23 mouse cellular contexts compared by ENCODE assay signal in genomic region chr11:53772536-53772935, GRCm38 (mm10). TPM values are rescaled to one million over a fixed set of nuclear protein-coding genes. Genes with fewer than 3 reads are reported as not detected.
A peak's percentile ranks its signal among the peaks of the same experiment; 100 is the strongest.
DNase-seq lines count a peak whose midpoint lies in the region; ATAC-seq and TF ChIP-seq lines count a peak whose summit lies in the region.
"Had no signal": no experiment of that assay in that cellular context is flagged by ENCODE, and none has a peak within 500 bp of the region (broad histone marks: within the 10 kb centered on the region; RNA-seq: fewer than 3 reads in every experiment).

No protein-coding gene starts in this region.

- 51% methylated on average over 9 of the region's 9 CpGs for WGBS in heart, adult 2 months
- 32% methylated on average over 9 of the region's 9 CpGs for WGBS in spleen, adult 2 months

- TF ChIP-seq CTCF in heart, adult 2 months (IDR thresholded peaks at IDR 0.05) = no peak
- TF ChIP-seq CTCF in spleen, adult 2 months (IDR thresholded peaks at IDR 0.05; ENCODE audit: extremely low read depth, insufficient read depth, insufficient read length, insufficient replicate concordance) = no peak

- peak; percentile 4; the same call in 1 of the 2 replicates for ATAC-seq in neutrophil, adult 5-6 weeks (ENCODE audit: extremely low read depth, insufficient number of reproducible peaks, low FRiP score, poor library complexity, severe bottlenecking)
- ATAC-seq: activated CD4-positive, CD25-positive, alpha-beta regulatory T cell, adult 4 months; forebrain, embryonic 13.5 days; Patski had no signal

- H3K9ac ChIP-seq in heart, adult 2 months (ENCODE audit: low read depth, low read length) = peak overlapping the region; percentile 33
- H3K9ac ChIP-seq: forebrain, embryonic 13.5 days; hindbrain, embryonic 13.5 days; limb, embryonic 13.5 days; lung, embryonic 15.5 days had no signal

- H3K27me3 ChIP-seq in heart, adult 2 months (ENCODE audit: control insufficient read depth, insufficient read depth, low read length) = no peaks in the 10 kb centered on the region
- H3K27me3 ChIP-seq in spleen, adult 2 months (ENCODE audit: control insufficient read depth, insufficient read depth, low read length) = no peaks in the 10 kb centered on the region
- H3K27me3 ChIP-seq: lung, embryonic 15.5 days; Patski had no signal

- peaks cover 12% of the 10 kb centered on the region for H3K36me3 ChIP-seq in heart, adult 2 months (ENCODE audit: control insufficient read depth, insufficient read depth, low read length)
- H3K36me3 ChIP-seq in spleen, adult 2 months (ENCODE audit: control insufficient read depth, insufficient read depth, low read length) = peaks cover 55% of the 10 kb centered on the region
- H3K36me3 ChIP-seq: hindbrain, embryonic 13.5 days; midbrain, embryonic 10.5 days had no signal

- TF ChIP-seq EP300 in heart, adult 2 months (IDR thresholded peaks at IDR 0.05; ENCODE audit: insufficient read depth, low read depth, low read length) = no peak

- TF ChIP-seq POLR2A in heart, adult 2 months (IDR thresholded peaks at IDR 0.05; ENCODE audit: insufficient read depth, low read depth, low read length) = no peak
- TF ChIP-seq POLR2A in spleen, adult 2 months (IDR thresholded peaks at IDR 0.05; ENCODE audit: low read depth, low read length) = no peak

- peak overlapping the region; percentile 26; the same call in 1 of the 2 replicates for H3K27ac ChIP-seq in heart, adult 2 months
- peak overlapping the region; percentile 25; the same call in 1 of the 2 replicates for H3K27ac ChIP-seq in spleen, adult 2 months (ENCODE audit: insufficient read depth, low read length)
- H3K27ac ChIP-seq: forebrain, embryonic 13.5 days; hindbrain, embryonic 13.5 days; limb, embryonic 13.5 days; lung, embryonic 15.5 days; midbrain, embryonic 10.5 days had no signal

- intact Hi-C loops in heart, adult 2 months (cut with DNase I) = no loop called here
- intact Hi-C loops in heart, postnatal 25 days (cut with DNase I) = loop anchor here (5.0 kb wide), 1 partner anchor 40 kb away; no protein-coding TSS in a partner anchor
- intact Hi-C loops in left cerebral cortex, postnatal 4 days (cut with DNase I) = no loop called here

- 0 out of 2 replicates have a peak, but pooled peaks cover 1% of the 10 kb centered on the region for H3K79me2 ChIP-seq in heart, adult 2 months (replicated peaks; ENCODE audit: control insufficient read depth, insufficient read depth, low read length)

- DNase-seq in heart, adult 2 months = no peak
- no peak for DNase-seq in heart, postnatal 25 days (ENCODE audit: low spot score)
- DNase-seq in spleen, adult 2 months (ENCODE audit: low read depth in 1 of 2, low spot score in 2 of 2) = no peak
- DNase-seq in spleen, postnatal 36 days (ENCODE audit: low spot score in 2 of 2) = no peak
- peak; percentile 53 for DNase-seq in induced T-regulatory cell, adult 2 months (ENCODE audit: low read depth)
- DNase-seq in left cerebral cortex, postnatal 4 days = no peak
- no peak for DNase-seq in adrenal gland, adult 2 months
- DNase-seq: adrenal gland, postnatal 36 days; cerebellum, adult 9-11 months; kidney, adult 11 months; kidney, postnatal 14 days had no signal

- peaks cover 23% of the 10 kb centered on the region for H3K4me1 ChIP-seq in heart, adult 2 months (ENCODE audit: control insufficient read depth, insufficient read depth, low read length)
- H3K4me1 ChIP-seq in spleen, adult 2 months (ENCODE audit: control insufficient read depth, insufficient read depth, insufficient read length) = peaks cover 25% of the 10 kb centered on the region; the same call in 1 of the 2 replicates

- H3K4me3 ChIP-seq in heart, adult 2 months = peak overlapping the region; percentile 28
- peak overlapping the region; percentile 44; the same call in 1 of the 2 replicates for H3K4me3 ChIP-seq in spleen, adult 2 months (ENCODE audit: extremely low read depth, insufficient read depth, insufficient read length)
- H3K4me3 ChIP-seq: forebrain, embryonic 13.5 days; hindbrain, embryonic 13.5 days; limb, embryonic 13.5 days; lung, embryonic 15.5 days; midbrain, embryonic 10.5 days had no signal

RNA-seq across cellular contexts. Expression of gene Gm17334, which starts 0.5 kb away (rescaled TPM):
- under 1 TPM in 1 of 2 experiments, not detected in 1; 0.47 TPM for total RNA-seq in heart, adult 2 months (2021)
- polyA plus RNA-seq in heart, adult 2 months (2012; rRNA removed) = 1.4 and 1.8 TPM in 2 replicates
- total RNA-seq in heart, postnatal 25 days (2021) = under 1 TPM in 1 of 2 experiments, not detected in 1; 0.31 TPM
- 1.2 TPM in 2 replicates for polyA plus RNA-seq in spleen, adult 2 months (2012; rRNA removed)
- 1.2 TPM in 1 of 2 replicates, not detected in the other for total RNA-seq in neutrophil, adult 5-6 weeks (2017)
- not detected for total RNA-seq in left cerebral cortex, postnatal 4 days (2021)
- under 1 TPM; 0.43 to 0.45 TPM for total RNA-seq in adrenal gland, adult 2 months (2021)
- 1.4 and 1.5 TPM in 2 replicates for polyA plus RNA-seq in adrenal gland, adult 2 months (2012; rRNA removed)
- polyA plus RNA-seq: forebrain, embryonic 13.5 days; heart, postnatal 0 days; hindbrain, embryonic 13.5 days; midbrain, embryonic 10.5 days; neural tube, embryonic 11.5 days had no signal

RNA-seq across cellular contexts. Expression of gene Irf1, which starts 2.7 kb away (rescaled TPM):
- 10 to 100 TPM; 15.2 to 19.7 TPM for total RNA-seq in heart, adult 2 months (2021)
- polyA plus RNA-seq in heart, adult 2 months (2012; rRNA removed) = 20.5 and 28.6 TPM in 2 replicates
- total RNA-seq in heart, postnatal 25 days (2021) = 10 to 100 TPM; 13.7 to 21.1 TPM
- 111 and 222 TPM in 2 replicates for polyA plus RNA-seq in spleen, adult 2 months (2012; rRNA removed)
- total RNA-seq in neutrophil, adult 5-6 weeks (2017) = 358 and 383 TPM in 2 replicates
- total RNA-seq in left cerebral cortex, postnatal 4 days (2021) = 1 to 10 TPM; 2.9 to 4.2 TPM
- 10 to 100 TPM; 22.7 to 35.5 TPM for total RNA-seq in adrenal gland, adult 2 months (2021)
- 43.7 and 59.0 TPM in 2 replicates for polyA plus RNA-seq in adrenal gland, adult 2 months (2012; rRNA removed)

RNA-seq across cellular contexts. Expression of gene Il5, which starts 51.9 kb away (rescaled TPM):
- total RNA-seq in heart, adult 2 months (2021) = not detected
- polyA plus RNA-seq in heart, adult 2 months (2012; rRNA removed) = 0.12 and 0.21 TPM in 2 replicates
- total RNA-seq in heart, postnatal 25 days (2021) = not detected
- not detected in 2 replicates for polyA plus RNA-seq in spleen, adult 2 months (2012; rRNA removed)
- total RNA-seq in neutrophil, adult 5-6 weeks (2017) = not detected in 2 replicates
- total RNA-seq in left cerebral cortex, postnatal 4 days (2021) = not detected
- not detected for total RNA-seq in adrenal gland, adult 2 months (2021)
- 0.06 and 0.12 TPM in 2 replicates for polyA plus RNA-seq in adrenal gland, adult 2 months (2012; rRNA removed)
- total RNA-seq: adrenal gland, postnatal 36 days; heart, adult 18-20 months; left cerebral cortex, adult 8-10 months had no signal
- polyA plus RNA-seq: forebrain, embryonic 13.5 days; hindbrain, embryonic 13.5 days; limb, embryonic 13.5 days; midbrain, embryonic 10.5 days; neural tube, embryonic 11.5 days; Patski had no signal
